14 mouse cellular contexts compared by ENCODE assay signal in the genomic region with DNA sequence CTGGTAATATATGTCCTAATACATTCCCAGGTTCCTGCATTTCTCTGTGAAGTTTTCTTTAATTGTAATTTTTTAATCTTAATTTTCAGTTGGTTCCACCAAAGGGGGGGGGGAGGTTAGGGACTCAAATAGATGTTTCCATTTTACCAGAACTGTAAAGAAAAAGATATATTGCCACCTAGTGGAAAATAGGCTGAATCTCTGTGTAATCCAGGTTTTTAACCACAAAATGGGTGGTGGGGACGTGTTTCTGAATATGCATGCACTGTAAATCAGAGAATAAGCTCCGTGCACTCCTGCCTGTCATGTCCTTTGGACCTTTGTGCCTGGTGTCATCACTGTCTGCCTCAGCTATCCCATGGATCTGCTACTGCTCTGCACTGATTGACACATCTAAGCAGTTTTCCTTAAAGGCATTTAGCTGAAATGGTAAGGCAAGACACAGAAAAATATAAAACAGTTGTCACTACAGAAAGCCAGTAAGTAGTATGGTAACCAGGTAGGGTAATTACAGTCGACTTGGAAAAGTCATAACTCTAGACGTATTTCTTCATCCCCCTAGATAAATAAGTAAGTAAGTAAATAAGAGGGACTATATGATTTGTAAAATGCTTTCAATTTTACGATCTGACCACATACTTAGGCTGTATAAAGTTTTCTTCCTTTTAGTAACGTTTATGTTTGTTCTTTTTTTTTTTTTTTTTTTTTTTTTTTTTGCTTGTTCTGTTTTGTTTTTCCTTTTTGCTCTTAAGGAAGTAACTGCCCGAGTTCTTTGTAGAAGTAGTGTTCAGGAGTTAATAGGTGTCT. TPM values are rescaled to one million over a fixed set of nuclear protein-coding genes. Genes with fewer than 3 reads are reported as not detected.
DNase-seq lines count a peak whose midpoint lies in the region; ATAC-seq and TF ChIP-seq lines count a peak whose summit lies in the region.
"Had no signal": no experiment of that assay in that cellular context is flagged by ENCODE, and none has a peak within 500 bp of the region (broad histone marks: within the 10 kb centered on the region; RNA-seq: fewer than 3 reads in every experiment).

No protein-coding gene starts in this region.

- no peak overlapping the region for H3K27ac ChIP-seq in cerebellum, adult 2 months (ENCODE audit: insufficient read depth, low read length)
- H3K27ac ChIP-seq in hindbrain, embryonic 16.5 days (ENCODE audit: low read depth, low read length): no peak overlapping the region
- H3K27ac ChIP-seq in hindbrain, embryonic 13.5 days: no peak overlapping the region
- no peak overlapping the region for H3K27ac ChIP-seq in forebrain, postnatal 0 days (ENCODE audit: low read depth, low read length)
- H3K27ac ChIP-seq: heart, embryonic 15.5 days; liver, embryonic 12.5 days; midbrain, embryonic 12.5 days had no signal

- H3K9me3 ChIP-seq in hindbrain, embryonic 16.5 days (ENCODE audit: control insufficient read depth, low read length): no peaks in the 10 kb centered on the region
- no peaks in the 10 kb centered on the region for H3K9me3 ChIP-seq in hindbrain, embryonic 13.5 days
- no peaks in the 10 kb centered on the region for H3K9me3 ChIP-seq in forebrain, postnatal 0 days (ENCODE audit: low read length)
- H3K9me3 ChIP-seq: heart, embryonic 15.5 days; liver, embryonic 12.5 days; midbrain, embryonic 12.5 days had no signal

- TF ChIP-seq CTCF in cerebellum, adult 2 months (IDR thresholded peaks at IDR 0.05; ENCODE audit: borderline replicate concordance, insufficient read depth, low read depth, low read length): peak; percentile 41; the same call in 1 of the 2 replicates
- TF ChIP-seq CTCF in forebrain, postnatal 0 days (IDR thresholded peaks at IDR 0.05; ENCODE audit: low read depth): peak; percentile 63

- TF ChIP-seq POLR2A in cerebellum, adult 2 months (IDR thresholded peaks at IDR 0.05; ENCODE audit: borderline replicate concordance, insufficient read depth, low read length): no peak

- H3K4me1 ChIP-seq in cerebellum, adult 2 months (ENCODE audit: control insufficient read depth, insufficient read depth, low read length): no peaks in the 10 kb centered on the region
- H3K4me1 ChIP-seq in hindbrain, embryonic 16.5 days (ENCODE audit: control insufficient read depth, insufficient read depth, low read depth, low read length): no peaks in the 10 kb centered on the region
- no peaks in the 10 kb centered on the region for H3K4me1 ChIP-seq in hindbrain, embryonic 13.5 days (replicated peaks)
- H3K4me1 ChIP-seq in forebrain, postnatal 0 days (ENCODE audit: insufficient read depth): no peaks in the 10 kb centered on the region
- H3K4me1 ChIP-seq: heart, embryonic 15.5 days; liver, embryonic 12.5 days; midbrain, embryonic 12.5 days had no signal

- H3K9ac ChIP-seq in hindbrain, embryonic 16.5 days (ENCODE audit: low read depth, low read length): no peak overlapping the region
- H3K9ac ChIP-seq in hindbrain, embryonic 13.5 days: no peak overlapping the region
- H3K9ac ChIP-seq in forebrain, postnatal 0 days: no peak overlapping the region
- H3K9ac ChIP-seq: heart, embryonic 15.5 days; liver, embryonic 12.5 days; midbrain, embryonic 12.5 days had no signal

- no peak overlapping the region for H3K4me3 ChIP-seq in cerebellum, adult 2 months (replicated peaks; ENCODE audit: insufficient read depth, low read depth, low read length)
- no peak overlapping the region for H3K4me3 ChIP-seq in hindbrain, embryonic 16.5 days (ENCODE audit: low read length)
- no peak overlapping the region for H3K4me3 ChIP-seq in hindbrain, embryonic 13.5 days
- H3K4me3 ChIP-seq in forebrain, postnatal 0 days (ENCODE audit: low read depth, low read length): no peak overlapping the region
- H3K4me3 ChIP-seq: heart, embryonic 15.5 days; liver, embryonic 12.5 days; midbrain, embryonic 12.5 days had no signal

- no peaks in the 10 kb centered on the region for H3K27me3 ChIP-seq in cerebellum, adult 2 months (ENCODE audit: control insufficient read depth, insufficient read depth, low read length)
- H3K27me3 ChIP-seq in hindbrain, embryonic 16.5 days (replicated peaks; ENCODE audit: control insufficient read depth, insufficient read depth, low read length): peaks cover under 1% of the 10 kb centered on the region; the same call in 1 of the 2 replicates
- peaks cover 4% of the 10 kb centered on the region; the same call in 1 of the 2 replicates for H3K27me3 ChIP-seq in hindbrain, embryonic 13.5 days
- no peaks in the 10 kb centered on the region for H3K27me3 ChIP-seq in forebrain, postnatal 0 days (ENCODE audit: insufficient read depth, low read length)
- H3K27me3 ChIP-seq: heart, embryonic 15.5 days; liver, embryonic 12.5 days had no signal

- ATAC-seq in cerebellum, adult (ENCODE audit: insufficient number of reproducible peaks, low FRiP score, low TSS enrichment): no peak
- 0 out of 2 replicates have a peak, but pooled peaks have one; percentile 30 for ATAC-seq in hindbrain, embryonic 16.5 days
- no peak; the same call in 1 of the 2 replicates for ATAC-seq in hindbrain, embryonic 13.5 days (ENCODE audit: low FRiP score)
- no peak for ATAC-seq in forebrain, postnatal 0 days
- ATAC-seq in megakaryocyte-erythroid progenitor cell, adult 5-6 weeks (replicated peaks; ENCODE audit: low FRiP score, low TSS enrichment, poor library complexity, severe bottlenecking): no peak
- ATAC-seq: liver, embryonic 12.5 days had no signal

- DNase-seq in cerebellum, adult 2 months: no peak
- DNase-seq in A20 (ENCODE audit: low read depth, low spot score): peak; percentile 12
- DNase-seq in forebrain, postnatal 0 days: peak; percentile 61
- no peak for DNase-seq in urinary bladder, adult 18-20 months (ENCODE audit: low spot score in 2 of 2)
- DNase-seq: cerebellum, postnatal 36 days; thymus, postnatal 25 days had no signal

- WGBS in cerebellum, adult 2 months: 67% methylated on average over 7 of the region's 7 CpGs
- 59% methylated on average over 7 of the region's 7 CpGs for WGBS in hindbrain, embryonic 16.5 days
- 71% methylated on average over 7 of the region's 7 CpGs for WGBS in hindbrain, embryonic 13.5 days
- WGBS in forebrain, postnatal 0 days: 52% methylated on average over 7 of the region's 7 CpGs

- no peaks in the 10 kb centered on the region for H3K36me3 ChIP-seq in hindbrain, embryonic 16.5 days (ENCODE audit: control insufficient read depth, insufficient read depth, low read length)
- H3K36me3 ChIP-seq in hindbrain, embryonic 13.5 days: no peaks in the 10 kb centered on the region
- H3K36me3 ChIP-seq in forebrain, postnatal 0 days (ENCODE audit: insufficient read depth): no peaks in the 10 kb centered on the region
- H3K36me3 ChIP-seq: heart, embryonic 15.5 days; liver, embryonic 12.5 days; midbrain, embryonic 12.5 days had no signal

- no peak overlapping the region for H3K4me2 ChIP-seq in hindbrain, embryonic 16.5 days (ENCODE audit: low read length)
- no peak overlapping the region for H3K4me2 ChIP-seq in hindbrain, embryonic 13.5 days
- H3K4me2 ChIP-seq in forebrain, postnatal 0 days (ENCODE audit: low read depth): no peak overlapping the region
- H3K4me2 ChIP-seq: heart, embryonic 15.5 days; liver, embryonic 12.5 days; midbrain, embryonic 12.5 days had no signal

RNA-seq across cellular contexts. Expression of a gene that starts 31.6 kb away (rescaled TPM):
- polyA plus RNA-seq in cerebellum, adult 2 months (2012; rRNA removed): 11.1 and 15.5 TPM in 2 replicates
- polyA plus RNA-seq in hindbrain, embryonic 16.5 days (2015; fragmentation: Nextera tagmentation; extraction: Ambion mirVana): 3.1 and 3.2 TPM in 2 replicates
- 2.4 and 2.5 TPM in 2 replicates for polyA plus RNA-seq in hindbrain, embryonic 13.5 days (2015; fragmentation: Nextera tagmentation; extraction: Ambion mirVana)
- total RNA-seq in forebrain, postnatal 0 days (2014; rRNA removed): 17.5 and 25.6 TPM in 2 replicates
- 1.8 and 2.4 TPM in 2 replicates for polyA plus RNA-seq in forebrain, postnatal 0 days (2015; fragmentation: Nextera tagmentation; extraction: Ambion mirVana)
- total RNA-seq in megakaryocyte-erythroid progenitor cell, adult 5-6 weeks (2014; fragmentation: Nextera tagmentation): not detected in 2 replicates
- total RNA-seq in megakaryocyte-erythroid progenitor cell, adult 5-6 weeks (2017): not detected in 2 replicates
- polyA plus RNA-seq: heart, embryonic 15.5 days; kidney, embryonic 14.5 days; liver, embryonic 12.5 days had no signal

RNA-seq across cellular contexts. Expression of a gene that starts 55.4 kb away (rescaled TPM):
- 1.1 and 1.5 TPM in 2 replicates for polyA plus RNA-seq in cerebellum, adult 2 months (2012; rRNA removed)
- polyA plus RNA-seq in hindbrain, embryonic 16.5 days (2015; fragmentation: Nextera tagmentation; extraction: Ambion mirVana): 2.2 and 2.9 TPM in 2 replicates
- polyA plus RNA-seq in hindbrain, embryonic 13.5 days (2015; fragmentation: Nextera tagmentation; extraction: Ambion mirVana): 0.71 and 1.5 TPM in 2 replicates
- 0.48 and 2.4 TPM in 2 replicates for total RNA-seq in forebrain, postnatal 0 days (2014; rRNA removed)
- polyA plus RNA-seq in forebrain, postnatal 0 days (2015; fragmentation: Nextera tagmentation; extraction: Ambion mirVana): 0.39 and 0.94 TPM in 2 replicates
- not detected in 2 replicates for total RNA-seq in megakaryocyte-erythroid progenitor cell, adult 5-6 weeks (2014; fragmentation: Nextera tagmentation)
- not detected in 2 replicates for total RNA-seq in megakaryocyte-erythroid progenitor cell, adult 5-6 weeks (2017)

Comparison
In these comparisons a context has a peak if more than half of its experiments do, and no peak if none do; other contexts are left out.
1. DNase-seq: peak in A20 (single experiment) and forebrain, postnatal 0 days (single experiment); none in cerebellum, adult 2 months (0 of 2) and urinary bladder, adult 18-20 months (0 of 2).